Mouse (Mus musculus) G1E (cell line): ENCODE data around the gene Gnb5.

Source experiments
- CTCF ChIP-seq: IDR thresholded peaks from 2 replicates; pipeline ENCODE4 v1.5.1; 2012; ENCODE audit warnings: low read depth, low read length, inconsistent platforms, mixed read lengths
- GATA1 ChIP-seq: IDR thresholded peaks from 2 replicates; pipeline ENCODE4 v1.6.1; 2012; ENCODE audit warnings: borderline replicate concordance, low read length, inconsistent platforms, mixed read lengths
- GATA2 ChIP-seq: IDR thresholded peaks from 2 replicates; pipeline ENCODE4 v1.6.1; 2012; ENCODE audit warnings: low read depth, low read length, inconsistent platforms, borderline replicate concordance
- POLR2AphosphoS5 ChIP-seq: IDR thresholded peaks from 2 replicates; pipeline ENCODE4 v1.6.1; 2012; ENCODE audit warnings: low read depth, low read length, inconsistent platforms; ENCODE audit not compliant: insufficient replicate concordance
- TAL1 ChIP-seq: conservative IDR thresholded peaks from 2 replicates; pipeline ENCODE4 v1.6.1; 2012; ENCODE audit warnings: low read depth, low read length, inconsistent platforms, mixed read lengths

DNA sequence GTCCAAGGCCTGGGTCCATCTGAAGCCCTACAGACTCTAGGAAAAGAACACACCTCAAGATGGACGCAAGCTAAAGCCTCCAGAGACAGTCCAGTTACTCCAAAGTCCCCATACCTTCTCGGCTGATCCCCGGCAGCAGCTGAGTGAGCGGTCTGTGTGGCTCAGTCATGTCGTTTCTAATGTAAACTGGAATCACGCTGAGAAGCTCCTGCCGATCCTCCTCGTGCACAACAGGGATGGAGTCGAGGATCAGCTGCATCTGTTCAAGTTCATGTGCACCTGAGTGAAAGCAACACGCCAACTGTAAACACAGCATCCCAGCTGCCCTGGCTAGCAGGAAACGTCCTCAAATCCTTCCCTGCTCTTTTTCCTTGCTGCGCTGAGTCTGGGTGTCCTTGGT is 87.2 kb downstream of the Gnb5 start:
- TF ChIP-seq CTCF: no peak
- no peak for TF ChIP-seq POLR2AphosphoS5
- TF ChIP-seq TAL1: no peak
- TF ChIP-seq GATA2: no peak
- TF ChIP-seq GATA1: no peak
